Mouse (Mus musculus) skeletal muscle tissue, adult 2 months (tissue): ENCODE data around the gene Gpc6.

Experiments used
- DNase-seq: peaks from one replicate; pipeline ENCODE4 v3.0.0-alpha.2; 2012; ENCODE audit warnings: low read depth, low spot score

The Gpc6 gene

DNA sequence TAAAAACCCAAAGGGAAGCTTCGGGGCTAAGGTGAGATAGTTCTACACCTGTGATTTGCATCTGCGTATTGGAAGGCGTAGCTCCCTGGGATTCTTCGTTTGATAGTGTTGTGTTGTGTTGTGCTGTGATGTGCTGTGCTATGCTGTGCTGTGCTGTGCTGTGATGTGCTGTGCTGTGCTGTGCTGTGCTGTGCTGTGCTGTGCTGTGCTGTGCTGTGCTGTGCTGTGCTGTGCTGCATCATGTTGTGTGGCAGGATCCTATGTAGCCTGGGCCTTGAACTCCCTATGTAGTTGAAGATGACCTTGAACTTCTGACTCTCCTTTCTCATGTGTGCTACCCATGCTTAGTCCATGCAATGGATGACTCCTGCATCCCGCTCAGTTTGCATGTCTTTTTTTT lies 994.5 kb downstream of the Gpc6 start:
- no peak for DNase-seq

DNA sequence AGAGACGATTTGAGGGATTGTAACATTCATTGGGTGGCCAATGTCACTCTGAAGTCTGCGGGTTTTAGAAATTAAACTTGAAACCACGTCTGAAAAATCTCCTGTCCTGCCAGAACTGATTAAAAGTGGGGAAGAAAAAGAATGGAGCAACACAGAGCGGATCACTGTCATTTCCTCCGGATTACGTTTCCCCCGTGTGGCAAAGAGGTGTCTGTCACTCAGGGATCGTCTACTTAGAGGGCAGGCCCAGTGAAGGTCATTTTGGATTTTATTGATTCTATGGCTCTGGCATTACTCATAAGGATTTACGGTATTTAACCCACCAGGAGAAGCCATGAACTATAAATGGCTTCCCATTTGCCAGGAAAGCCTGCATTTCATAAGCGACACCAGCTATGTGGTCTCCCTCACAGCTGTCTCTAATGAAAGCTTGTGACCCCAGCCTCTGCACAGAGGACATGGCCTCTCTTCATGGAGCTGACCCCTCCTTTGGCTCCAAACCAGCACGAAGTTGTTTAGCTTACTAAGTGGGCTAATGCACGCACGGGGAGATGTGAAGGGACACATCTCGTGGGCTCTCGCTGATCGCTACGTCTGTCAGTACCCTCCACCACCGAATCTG lies 996.4 kb downstream of the Gpc6 start:
- no peak for DNase-seq

GRCm38 (mm10) chr14:117923667-117924066 lies 998.6 kb downstream of the Gpc6 start:
- DNase-seq: no peak

DNA sequence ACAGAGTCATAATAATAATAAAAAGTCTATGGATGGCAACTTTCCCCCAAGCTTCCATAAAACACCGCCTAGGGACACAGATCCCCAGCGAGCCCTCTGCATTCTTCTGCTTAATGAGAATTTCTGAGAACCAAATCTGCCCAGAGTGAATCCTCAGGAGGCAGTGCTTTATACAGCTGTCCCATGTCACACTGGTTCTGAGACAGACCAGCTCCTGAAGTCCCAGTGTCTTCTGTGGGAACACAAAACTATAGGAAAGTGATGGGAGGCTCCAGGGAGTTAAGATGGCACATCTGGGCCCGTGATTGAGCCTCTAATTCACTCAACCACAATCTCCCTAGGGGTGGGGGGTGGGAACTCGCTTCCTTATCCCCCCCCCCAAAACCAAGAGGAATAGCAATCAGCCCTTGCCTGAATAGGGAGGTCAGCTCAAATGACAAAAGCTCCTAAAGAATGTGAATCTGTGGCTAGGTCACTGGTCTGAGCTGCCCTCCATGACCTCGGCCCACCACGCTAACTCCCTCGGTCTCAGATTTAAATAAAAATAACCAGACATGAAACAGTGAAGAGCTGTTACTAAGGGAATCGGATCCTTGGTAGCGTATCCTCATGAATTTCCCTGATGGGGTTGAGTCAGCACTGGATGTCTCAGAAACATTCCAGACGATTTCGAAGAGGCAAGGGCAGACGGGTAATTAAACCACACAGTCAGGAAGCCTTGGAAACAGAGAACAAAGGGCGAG lies 1005.2 kb downstream of the Gpc6 start:
- DNase-seq: no peak

DNA sequence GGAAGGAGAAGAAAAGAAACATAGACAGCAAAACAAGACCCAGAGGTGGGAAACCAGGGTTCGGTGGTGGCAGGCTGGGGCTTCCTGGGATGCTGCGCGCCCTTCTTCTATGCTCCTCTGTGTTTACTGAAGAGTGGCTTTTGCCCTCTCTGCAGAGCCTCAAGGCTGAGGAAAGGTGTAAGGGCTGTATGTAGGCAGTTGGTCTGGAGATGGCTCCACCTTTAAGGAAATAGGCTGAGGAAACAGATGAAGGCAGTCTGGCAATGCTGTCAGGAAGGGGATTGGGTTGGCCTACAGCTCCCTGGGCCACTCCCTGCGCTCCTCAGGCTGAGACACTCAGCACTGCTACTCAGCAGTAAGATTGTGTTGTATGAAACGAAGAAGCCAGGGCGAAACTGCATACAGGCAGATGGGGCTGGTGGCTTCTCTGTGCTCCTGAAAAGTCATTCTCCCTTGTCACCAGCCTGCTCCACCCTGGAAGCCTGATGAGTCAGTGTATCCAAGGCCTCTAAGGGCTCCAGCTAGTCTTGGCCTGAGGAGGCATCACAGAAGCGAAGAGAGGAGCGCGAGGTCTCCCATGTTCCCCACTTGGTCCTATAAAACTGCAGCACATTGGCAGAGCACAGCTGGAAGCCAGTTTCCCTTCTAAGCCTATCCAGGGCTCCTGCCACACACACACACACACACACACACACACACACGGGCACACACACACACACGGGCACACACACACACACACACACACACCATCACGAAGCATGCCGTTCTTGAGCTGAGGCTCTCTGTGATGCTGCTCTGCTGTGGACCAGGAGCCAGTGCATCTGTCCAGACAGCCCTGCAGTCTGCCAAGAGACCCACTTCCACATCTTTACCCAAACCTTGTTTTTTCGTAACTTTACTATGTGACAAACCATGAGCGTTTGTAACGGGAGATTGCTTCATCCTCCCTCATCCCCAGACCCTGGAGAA lies 1006.0 kb downstream of the Gpc6 start:
- peak; percentile 27 for DNase-seq

DNA sequence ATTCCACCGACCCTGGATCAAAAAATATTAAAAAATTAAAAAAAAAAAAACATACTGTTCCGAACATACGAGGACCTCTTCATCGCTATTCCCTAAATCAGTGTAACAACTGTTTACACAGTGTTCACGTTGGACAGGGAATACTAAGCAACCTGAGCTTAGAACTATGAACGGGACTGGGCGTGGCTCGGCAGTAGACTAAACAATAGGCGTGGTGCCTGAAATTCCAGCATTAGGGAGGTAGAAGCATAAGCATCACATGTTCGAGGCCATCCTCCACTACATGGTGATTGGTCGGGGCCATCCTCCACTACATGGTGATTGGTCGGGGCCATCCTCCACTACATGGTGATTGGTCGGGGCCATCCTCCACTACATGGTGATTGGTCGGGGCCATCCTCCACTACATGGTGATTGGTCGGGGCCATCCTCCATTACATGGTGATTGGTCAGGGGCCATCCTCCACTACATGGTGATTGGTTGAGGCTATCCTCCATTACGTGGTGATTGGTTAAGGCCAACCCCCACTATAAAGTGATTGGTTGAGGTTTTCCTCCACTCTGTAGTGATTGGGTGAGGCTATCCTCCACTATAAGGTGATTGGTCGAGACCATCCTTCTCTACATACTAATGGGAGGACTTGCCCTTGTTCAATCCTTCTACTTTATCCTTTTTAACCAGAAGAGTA lies 1007.2 kb downstream of the Gpc6 start:
- no peak for DNase-seq

DNA sequence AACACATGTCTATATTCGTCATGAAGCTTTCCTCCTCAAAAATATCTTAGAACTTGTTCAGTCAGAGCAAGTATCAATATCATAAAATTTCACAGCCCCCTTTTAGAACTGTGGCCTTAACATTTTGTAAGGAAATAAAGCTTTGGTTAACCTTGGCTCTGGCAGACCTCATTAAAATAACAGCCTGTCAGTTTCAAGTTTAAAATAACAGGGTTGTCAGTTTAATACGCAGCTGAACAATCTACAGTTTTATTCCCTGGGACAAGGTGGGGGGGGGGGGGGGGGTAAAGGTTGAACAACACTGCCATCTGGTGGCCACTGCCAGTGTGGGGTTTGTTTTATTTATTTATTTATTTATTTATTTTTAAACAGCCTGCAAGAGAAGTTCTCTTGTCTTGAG lies 1013.4 kb downstream of the Gpc6 start:
- no peak for DNase-seq

DNA sequence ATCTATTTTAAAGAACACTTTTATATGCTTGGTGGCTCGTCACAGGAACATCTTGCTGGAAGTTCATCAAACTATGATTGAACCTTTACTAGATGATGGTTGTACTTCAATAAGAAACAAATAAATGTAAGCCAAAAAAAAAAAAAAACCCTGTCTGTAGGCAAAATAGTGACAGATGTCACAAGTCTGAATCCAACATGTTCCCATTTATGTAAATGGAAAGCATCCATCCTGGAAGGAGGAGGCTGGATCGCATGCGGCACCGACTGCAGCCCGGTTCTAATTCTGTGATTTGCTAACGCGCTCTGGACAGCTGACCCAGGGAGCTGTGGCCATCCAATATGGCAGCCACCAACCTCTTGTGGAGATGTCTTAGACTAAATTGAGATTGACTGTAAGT lies 1014.4 kb downstream of the Gpc6 start:
- DNase-seq: no peak

DNA sequence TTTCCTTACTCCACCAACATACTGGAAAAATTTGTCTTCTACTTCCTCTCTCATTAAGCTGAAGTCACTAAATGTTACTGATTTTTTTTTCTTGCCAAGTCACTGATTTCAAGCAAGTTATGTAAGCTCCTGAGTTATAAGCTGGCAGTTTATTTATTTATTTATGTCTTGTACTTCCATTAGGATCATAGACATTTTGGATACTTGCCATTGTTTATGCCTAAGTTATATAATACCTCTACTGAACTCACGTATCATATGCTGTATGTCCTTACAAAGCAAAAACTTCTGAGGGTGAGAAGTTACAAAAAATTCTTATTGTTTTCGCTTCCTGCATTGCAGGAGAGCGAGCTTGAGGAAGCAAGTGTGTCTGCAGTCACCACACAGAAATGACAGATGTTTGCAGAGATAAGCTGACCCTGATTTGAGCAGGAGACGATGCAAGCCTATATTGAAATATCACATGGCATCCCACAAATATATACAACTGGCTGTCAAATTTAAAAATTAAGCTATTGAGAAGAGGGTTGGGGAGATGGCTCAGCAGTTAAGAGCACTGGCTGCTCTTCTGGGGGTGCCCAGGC lies 1020.9 kb downstream of the Gpc6 start:
- no peak for DNase-seq

DNA sequence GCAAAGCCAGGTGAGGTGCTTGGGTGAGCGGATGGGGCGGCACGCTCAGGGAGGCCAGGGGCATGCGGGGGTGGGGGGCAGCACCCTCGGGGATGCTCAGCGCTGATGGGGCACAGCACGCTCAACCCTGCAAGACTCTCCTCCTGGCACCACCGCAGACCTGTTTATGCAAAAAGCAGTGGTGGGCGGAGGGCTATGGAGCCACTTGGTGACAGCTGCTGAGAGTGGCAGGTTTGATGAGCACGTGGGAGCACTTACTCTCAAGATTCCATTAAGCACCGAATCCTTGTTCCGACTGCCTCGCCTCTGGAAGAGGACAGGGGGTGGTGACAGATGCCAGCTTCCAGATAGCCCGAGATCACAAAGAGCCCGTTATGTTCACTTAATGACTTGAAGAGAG lies 1026.2 kb downstream of the Gpc6 start:
- no peak for DNase-seq

DNA sequence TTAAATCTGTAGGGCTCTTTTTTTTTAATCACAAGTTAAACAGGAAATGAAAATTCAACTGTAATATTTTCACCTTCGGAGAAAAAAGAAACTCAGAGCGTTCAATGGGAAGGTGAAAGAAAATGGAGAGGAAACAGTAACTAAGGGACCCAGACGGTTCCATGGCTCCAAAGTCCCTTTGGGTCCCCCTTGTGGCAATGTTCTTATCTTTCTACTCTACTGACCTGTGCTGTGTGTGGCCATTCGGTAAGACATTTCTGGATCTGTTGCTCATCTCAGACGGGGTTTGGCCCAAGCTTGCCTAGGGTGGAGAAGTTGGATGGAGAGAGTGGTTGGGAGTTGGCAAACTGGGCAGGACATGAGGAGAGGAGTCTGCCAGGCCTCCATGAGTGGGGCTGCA lies 1026.6 kb downstream of the Gpc6 start:
- DNase-seq: no peak

GRCm38 (mm10) chr14:117956051-117956450 lies 1030.9 kb downstream of the Gpc6 start:
- peak; percentile 68 for DNase-seq

- no peak for DNase-seq
These were observed 1033.3 kb downstream of the Gpc6 start for GRCm38 (mm10) chr14:117958389-117958788.

DNA sequence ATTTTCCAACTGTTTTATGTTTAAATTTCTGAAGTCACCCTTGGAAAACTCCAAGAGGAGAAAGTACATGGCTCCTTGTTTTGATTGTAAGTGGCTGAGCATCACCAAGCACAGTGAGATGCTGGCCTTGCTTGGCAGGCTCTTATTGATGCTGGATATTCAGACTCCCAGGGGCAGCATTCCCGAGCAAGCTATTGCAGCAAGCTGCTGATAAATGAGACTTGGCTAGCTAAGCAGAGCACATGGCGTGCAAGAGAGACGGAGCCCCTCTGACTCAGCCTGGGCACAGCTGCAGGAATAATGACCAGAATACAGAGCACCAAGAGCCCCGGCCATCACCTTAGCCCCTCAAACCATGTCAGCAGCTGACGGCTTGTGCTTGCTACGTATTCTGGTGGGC lies 1036.2 kb downstream of the Gpc6 start:
- peak; percentile 77 for DNase-seq

GRCm38 (mm10) chr14:117961844-117962243 lies 1036.7 kb downstream of the Gpc6 start:
- no peak for DNase-seq

GRCm38 (mm10) chr14:117962453-117962852 lies 1037.3 kb downstream of the Gpc6 start:
- DNase-seq: no peak

- no peak for DNase-seq
These were observed 1047.5 kb downstream of the Gpc6 start for GRCm38 (mm10) chr14:117972576-117972975.

DNA sequence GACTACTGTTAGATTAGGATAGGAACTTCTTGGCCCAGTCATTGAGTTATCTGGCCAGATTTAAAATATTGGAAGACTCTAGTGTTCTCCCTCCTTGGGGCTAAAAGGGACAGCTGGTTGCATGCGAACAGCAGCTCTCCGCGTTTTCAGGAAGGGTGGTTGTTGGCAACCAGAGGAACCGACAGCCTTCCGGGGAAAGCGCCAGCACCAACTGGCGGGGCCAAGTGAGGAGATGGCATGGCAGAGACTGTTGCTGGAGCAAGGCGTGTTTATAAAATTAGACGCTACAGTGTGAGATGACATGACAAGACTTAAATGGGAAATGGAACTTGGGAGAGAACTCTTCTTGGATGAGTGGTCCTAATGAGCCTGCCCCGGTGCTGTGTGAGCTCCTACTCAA lies 1056.4 kb downstream of the Gpc6 start:
- no peak for DNase-seq

DNA sequence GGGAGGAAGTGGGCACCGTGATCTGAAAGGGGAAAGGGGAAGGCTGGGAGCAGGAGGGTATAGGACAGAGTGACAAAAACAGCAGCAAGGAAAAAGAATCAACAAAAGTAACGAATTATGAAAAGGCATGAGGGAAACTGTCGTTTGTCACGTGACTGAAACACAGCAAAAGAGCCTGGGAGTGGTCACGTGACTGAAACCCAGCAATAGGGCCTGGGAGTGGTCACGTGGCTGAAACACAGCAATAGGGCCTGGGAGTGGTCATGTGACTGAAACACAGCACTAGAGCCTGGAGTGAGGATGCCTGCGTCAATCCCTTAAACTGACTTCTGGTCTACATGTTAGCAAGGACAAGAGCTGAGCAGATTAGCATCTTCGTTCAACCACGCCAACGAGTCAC lies 1063.3 kb downstream of the Gpc6 start:
- DNase-seq: no peak

GRCm38 (mm10) chr14:117990203-117990602 lies 1065.1 kb downstream of the Gpc6 start:
- no peak for DNase-seq

DNA sequence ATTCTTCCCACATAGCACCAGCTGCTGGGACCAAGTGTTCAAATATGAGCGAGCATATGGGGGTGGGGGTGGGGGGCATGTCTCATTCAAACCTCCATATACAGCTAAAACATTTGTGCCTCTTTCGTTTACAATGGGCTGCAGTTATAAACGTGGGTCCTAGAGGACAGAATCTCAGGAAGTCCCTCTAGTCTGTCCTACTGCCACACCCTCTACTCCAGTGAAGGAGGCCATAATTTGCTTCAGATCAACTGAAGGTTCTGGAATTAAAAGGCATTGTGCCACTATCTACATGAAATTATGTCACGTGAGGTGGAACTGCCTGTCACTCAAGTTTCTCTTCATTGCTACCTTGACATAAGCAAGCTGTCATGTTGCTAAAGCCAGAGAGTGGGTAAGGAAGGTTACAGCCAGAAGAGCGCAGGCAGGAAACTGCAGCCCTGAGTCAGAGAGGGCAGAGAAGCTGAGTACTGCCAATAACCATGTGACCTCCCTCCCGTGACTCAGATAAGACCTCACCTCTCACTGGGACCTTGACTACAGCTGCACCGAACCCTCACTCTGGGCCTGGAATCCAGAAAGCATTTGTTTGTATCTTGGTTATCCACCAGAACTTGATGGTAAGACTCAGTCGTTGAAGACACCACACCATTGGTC lies 1067.6 kb downstream of the Gpc6 start:
- DNase-seq: no peak
